Mouse (Mus musculus): ENCODE data around the gene Nfe2.

- no peak for TF ChIP-seq CTCF (IDR thresholded peaks at IDR 0.05; ENCODE audit: borderline replicate concordance, insufficient read depth, low read length)
- TF ChIP-seq POLR2A (IDR thresholded peaks at IDR 0.05; ENCODE audit: low read depth, low read length), result no peak
Observed at GRCm38 (mm10) chr15:103259989-103260388, 1.8 kb upstream of the Nfe2 start.

Measured in embryonic fibroblast, embryonic 13.5 days (primary cell).